Mouse (Mus musculus): Measurements from ENCODE around the gene Arhgap15.

GRCm38 (mm10) chr2:44147486-44147885, 398.9 kb downstream of the Arhgap15 start:
- no peak for TF ChIP-seq POLR2A (IDR thresholded peaks at IDR 0.05; ENCODE audit: borderline replicate concordance, extremely low read depth, insufficient read depth, insufficient read length, poor library complexity, severe bottlenecking)
- no peak for TF ChIP-seq CTCF (IDR thresholded peaks at IDR 0.05; ENCODE audit: borderline replicate concordance, extremely low read depth, insufficient read depth, insufficient read length)
